Mouse (Mus musculus) neural tube, embryonic 14.5 days (tissue): ENCODE results near the gene Wdr20. TPM values are rescaled to one million over a fixed set of nuclear protein-coding genes. Genes with fewer than 3 reads are reported as not detected.
A peak's percentile ranks its signal among the peaks of the same experiment; 100 is the strongest.
"Not testable (repeated sequence)": the region's sequence is repeated elsewhere in the genome, so short reads cannot be mapped to it uniquely, and the experiment has no call there.

ENCODE experiments used
- ATAC-seq: fragments of 200-750 bp; cut with Nextera tagmentation; 2 replicates; pipeline ENCODE4 v1.8.0; 2017; ENCODE audit warnings: low read depth, mild to moderate bottlenecking, moderate TSS enrichment, moderate library complexity
- H3K27ac ChIP-seq: fragments of 300-500 bp; sonication (generic); 2 replicates; pipeline ENCODE4 v1.5.1; 2014; ENCODE audit warnings: low read depth, mild to moderate bottlenecking, control low read depth, low read length, moderate library complexity, mixed read lengths
- H3K27me3 ChIP-seq: fragments of 300-500 bp; sonication (generic); 2 replicates; pipeline ENCODE4 v1.6.1; 2014; ENCODE audit warnings: low read length; ENCODE audit not compliant: control insufficient read depth, insufficient read depth
- H3K36me3 ChIP-seq: fragments of 300-500 bp; sonication (generic); 2 replicates; pipeline ENCODE4 v1.6.1; 2014; ENCODE audit warnings: low read length, mixed read lengths; ENCODE audit not compliant: control insufficient read depth, insufficient read depth
- H3K4me1 ChIP-seq: fragments of 300-500 bp; sonication (generic); 2 replicates; pipeline ENCODE4 v1.6.1; 2014; ENCODE audit warnings: low read length; ENCODE audit not compliant: control insufficient read depth, insufficient read depth
- H3K4me2 ChIP-seq: fragments of 300-500 bp; sonication (generic); 2 replicates; pipeline ENCODE4 v1.6.1; 2014; ENCODE audit warnings: mild to moderate bottlenecking, low read depth, low read length, control low read depth
- H3K4me3 ChIP-seq: fragments of 300-500 bp; sonication (generic); 2 replicates; pipeline ENCODE4 v1.5.1; 2014; ENCODE audit warnings: low read depth, low read length, control low read depth, mixed read lengths
- H3K9ac ChIP-seq: fragments of 300-500 bp; sonication (generic); replicated peaks from 2 replicates; pipeline ENCODE4 v1.6.1; 2014; ENCODE audit warnings: low read depth, mild to moderate bottlenecking, control low read depth, low read length, mixed read lengths
- H3K9me3 ChIP-seq: fragments of 300-500 bp; sonication (generic); 2 replicates; pipeline ENCODE4 v1.6.1; 2016; ENCODE audit warnings: low read length; ENCODE audit not compliant: control insufficient read depth
- WGBS: fragments of 180-500 bp; shearing (Covaris S2); extraction: QIAGEN DNeasy Blood & Tissue Kit; methylation state at CpG from one replicate; pipeline ENCODE4 v1.1.7; 2014; 5-methylcytosine and 5-hydroxymethylcytosine counted together
- polyA plus RNA-seq: library from polyadenylated mRNA; unstranded; fragments of >200 nt; fragmentation: Nextera tagmentation; extraction: Ambion mirVana; gene quantifications from 2 replicates; pipeline ENCODE4 v1.2.1, GENCODE M21; 2014

The Wdr20 gene
- polyA plus RNA-seq, 1 experiment from 2014 or later: 27.7 TPM

GRCm38 (mm10) chr12:110733254-110733653 is 4.5 kb upstream of the Wdr20 start:
- not testable (repeated sequence) for H3K36me3 ChIP-seq, H3K9me3 ChIP-seq, H3K27me3 ChIP-seq, H3K9ac ChIP-seq, ATAC-seq, H3K4me3 ChIP-seq, H3K4me2 ChIP-seq, H3K4me1 ChIP-seq, H3K27ac ChIP-seq
- 100% methylated on average over 3 of the region's 3 CpGs for WGBS

DNA sequence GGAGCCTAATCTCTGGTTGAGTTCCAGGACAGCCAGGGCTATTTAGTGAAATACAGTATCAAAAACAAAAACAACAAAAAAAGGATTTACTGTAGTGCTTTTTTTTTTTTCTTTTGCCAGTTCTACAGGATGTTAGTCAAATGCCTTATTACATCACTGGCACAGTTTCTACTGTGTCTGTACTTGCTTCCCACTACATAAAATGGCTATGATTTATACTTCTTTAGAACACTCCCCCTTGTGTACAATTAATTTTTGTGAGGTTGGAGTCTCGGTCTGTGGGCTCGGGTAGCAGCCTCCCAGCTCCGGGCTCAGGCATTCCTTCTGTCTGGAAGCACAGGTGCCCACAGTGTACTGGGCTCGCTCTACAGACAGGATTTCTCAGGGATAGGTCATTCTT is 1.1 kb upstream of the Wdr20 start:
- Histone ChIP-seq H3K9ac (no peak overlapping the region), H3K4me3 (peak overlapping the region; percentile 98), H3K4me1 (peaks cover 13% of the 10 kb centered on the region), H3K27me3 (no peaks in the 10 kb centered on the region), H3K27ac (no peak overlapping the region), H3K36me3 (no peaks in the 10 kb centered on the region), H3K4me2 (peak overlapping the region; percentile 62), H3K9me3 (no peaks in the 10 kb centered on the region)
- ATAC-seq: no peak
- WGBS: 8% methylated on average over 4 of the region's 4 CpGs

- WGBS: under 1% methylated on average over 65 of the region's 72 CpGs
- Histone ChIP-seq H3K4me3 (peak overlapping the region; percentile 98), H3K36me3 (no peaks in the 10 kb centered on the region), H3K4me1 (peaks cover 13% of the 10 kb centered on the region), H3K9me3 (no peaks in the 10 kb centered on the region), H3K9ac (peak overlapping the region; percentile 86), H3K4me2 (peak overlapping the region; percentile 90), H3K27me3 (no peaks in the 10 kb centered on the region), H3K27ac (peak overlapping the region; percentile 84)
- peak; percentile 10; the same call in 1 of the 2 replicates for ATAC-seq
Observed at GRCm38 (mm10) chr12:110738158-110738921, 596 bp downstream of the Wdr20 start.

- no peak overlapping the region for H3K9ac ChIP-seq
- no peaks in the 10 kb centered on the region for H3K36me3 ChIP-seq
- no peak overlapping the region for H3K27ac ChIP-seq
- no peaks in the 10 kb centered on the region for H3K27me3 ChIP-seq
- no peak overlapping the region for H3K4me2 ChIP-seq
- H3K9me3 ChIP-seq: no peaks in the 10 kb centered on the region
- ATAC-seq: no peak
- WGBS: 88% methylated on average over 10 of the region's 10 CpGs
- no peaks in the 10 kb centered on the region for H3K4me1 ChIP-seq
- no peak overlapping the region for H3K4me3 ChIP-seq
Observed at GRCm38 (mm10) chr12:110750770-110751439, 13.2 kb downstream of the Wdr20 start.

DNA sequence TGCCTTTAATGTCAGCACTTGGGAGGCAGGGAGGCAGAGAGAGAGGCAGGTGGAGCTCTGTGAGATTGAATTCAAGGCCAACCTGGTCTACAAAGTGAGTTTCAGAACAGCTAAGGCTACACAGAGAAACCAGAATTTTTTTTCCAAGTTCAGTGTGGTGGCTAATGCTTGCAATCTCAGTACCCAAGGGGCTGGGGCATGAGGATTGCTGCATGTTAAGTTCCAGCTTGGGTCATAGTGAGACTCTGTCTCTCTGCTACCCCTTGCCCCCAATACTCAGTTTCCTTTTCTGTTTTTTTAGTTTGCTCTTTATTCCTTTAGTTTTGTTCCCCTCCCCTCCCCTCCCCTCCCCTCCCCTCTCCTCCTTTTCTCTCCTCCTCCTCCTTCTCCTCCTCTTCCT is 15.0 kb downstream of the Wdr20 start:
- no peaks in the 10 kb centered on the region for H3K27me3 ChIP-seq
- no peaks in the 10 kb centered on the region for H3K36me3 ChIP-seq
- no peak for ATAC-seq
- H3K4me2 ChIP-seq: no peak overlapping the region
- H3K27ac ChIP-seq: no peak overlapping the region
- H3K9ac ChIP-seq: no peak overlapping the region
- no peaks in the 10 kb centered on the region for H3K4me1 ChIP-seq
- no peaks in the 10 kb centered on the region for H3K9me3 ChIP-seq
- H3K4me3 ChIP-seq: no peak overlapping the region

GRCm38 (mm10) chr12:110753976-110754375 is 16.2 kb downstream of the Wdr20 start:
- Histone ChIP-seq H3K27ac (no peak overlapping the region), H3K9me3 (no peaks in the 10 kb centered on the region), H3K27me3 (no peaks in the 10 kb centered on the region), H3K4me1 (no peaks in the 10 kb centered on the region), H3K4me2 (no peak overlapping the region), H3K4me3 (no peak overlapping the region), H3K36me3 (no peaks in the 10 kb centered on the region), H3K9ac (no peak overlapping the region)
- 99% methylated on average over 4 of the region's 4 CpGs for WGBS
- no peak for ATAC-seq

- no peak overlapping the region for H3K4me3 ChIP-seq
- no peak overlapping the region for H3K4me2 ChIP-seq
- no peaks in the 10 kb centered on the region for H3K36me3 ChIP-seq
- H3K4me1 ChIP-seq: no peaks in the 10 kb centered on the region
- 91% methylated on average over 3 of the region's 3 CpGs for WGBS
- no peak for ATAC-seq
- no peak overlapping the region for H3K27ac ChIP-seq
- no peak overlapping the region for H3K9ac ChIP-seq
- H3K27me3 ChIP-seq: no peaks in the 10 kb centered on the region
- no peaks in the 10 kb centered on the region for H3K9me3 ChIP-seq
Observed at GRCm38 (mm10) chr12:110757161-110757560, 19.4 kb downstream of the Wdr20 start.

- no peak overlapping the region for H3K9ac ChIP-seq
- H3K36me3 ChIP-seq: no peaks in the 10 kb centered on the region
- no peak for ATAC-seq
- H3K4me3 ChIP-seq: no peak overlapping the region
- 94% methylated on average over 7 of the region's 8 CpGs for WGBS
- H3K4me2 ChIP-seq: no peak overlapping the region
- H3K4me1 ChIP-seq: no peaks in the 10 kb centered on the region
- H3K27me3 ChIP-seq: no peaks in the 10 kb centered on the region
- no peaks in the 10 kb centered on the region for H3K9me3 ChIP-seq
- H3K27ac ChIP-seq: no peak overlapping the region
Observed at GRCm38 (mm10) chr12:110758932-110759331, 21.2 kb downstream of the Wdr20 start.

- 82% methylated on average over 2 of the region's 2 CpGs for WGBS
Observed at GRCm38 (mm10) chr12:110762321-110762720, 24.6 kb downstream of the Wdr20 start.

More at GRCm38 (mm10) chr12:110762321-110762720, 24.6 kb downstream of the Wdr20 start:
- no peaks in the 10 kb centered on the region for H3K4me1 ChIP-seq
- H3K4me2 ChIP-seq: no peak overlapping the region
- no peak for ATAC-seq
- H3K36me3 ChIP-seq: no peaks in the 10 kb centered on the region
- H3K27ac ChIP-seq: no peak overlapping the region
- no peaks in the 10 kb centered on the region for H3K9me3 ChIP-seq
- no peaks in the 10 kb centered on the region for H3K27me3 ChIP-seq
- H3K4me3 ChIP-seq: no peak overlapping the region
- H3K9ac ChIP-seq: no peak overlapping the region
